In the genomic region with DNA sequence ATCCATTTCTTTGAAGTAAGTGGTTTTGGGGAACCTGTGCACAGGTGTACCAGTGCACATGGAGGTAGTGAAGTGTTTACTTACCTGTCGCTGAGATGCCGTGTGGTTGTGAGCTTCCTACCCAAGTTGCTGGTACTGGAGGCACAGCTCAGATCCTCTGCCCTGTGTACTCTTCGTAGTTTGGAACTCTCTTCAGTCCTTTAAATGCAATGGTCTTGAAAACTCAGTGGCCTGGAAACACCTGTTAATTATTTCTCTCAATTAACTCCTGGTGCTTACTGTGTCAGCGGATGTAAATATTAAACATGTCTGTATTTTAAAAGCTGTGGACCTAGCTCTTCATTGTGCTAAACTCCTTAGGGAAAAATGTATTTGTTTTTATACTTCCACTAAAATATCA, we compare ENCODE assay signal across 24 mouse cellular contexts.
A peak's percentile ranks its signal among the peaks of the same experiment; 100 is the strongest.
DNase-seq lines count a peak whose midpoint lies in the region; ATAC-seq and TF ChIP-seq lines count a peak whose summit lies in the region.
"Had no signal": no experiment of that assay in that cellular context is flagged by ENCODE, and none has a peak within 500 bp of the region (broad histone marks: within the 10 kb centered on the region; RNA-seq: fewer than 3 reads in every experiment).

No protein-coding gene starts in this region.

- DNase-seq in kidney, adult 2 months: peak; percentile 49
- DNase-seq in kidney, adult 9 months: peak; percentile 40
- no peak for DNase-seq in kidney, postnatal 4 days
- DNase-seq in kidney, postnatal 10 days: no peak
- no peak for DNase-seq in layer of hippocampus, adult 2 months (ENCODE audit: low spot score in 2 of 2)
- no peak for DNase-seq in layer of hippocampus, adult 9-10 months (ENCODE audit: low spot score)
- DNase-seq: adrenal gland, adult 8-10 months; adrenal gland, postnatal 14 days; adrenal gland, postnatal 36 days; B cell, adult 2 months; cerebellum, adult 11-12 months; cerebellum, adult 2 months; cerebellum, adult 9-10 months; cerebellum, postnatal 25 days had no signal

- no peak overlapping the region for H3K27ac ChIP-seq in kidney, adult 2 months (ENCODE audit: insufficient read depth, low read depth, low read length)
- H3K27ac ChIP-seq in kidney, embryonic 14.5 days (ENCODE audit: low read depth, low read length): no peak overlapping the region
- H3K27ac ChIP-seq in kidney, embryonic 16.5 days (ENCODE audit: low read length): no peak overlapping the region
- peak overlapping the region; percentile 79 for H3K27ac ChIP-seq in layer of hippocampus, adult 2 months
- H3K27ac ChIP-seq: embryonic facial prominence, embryonic 10.5 days; embryonic facial prominence, embryonic 12.5 days; forebrain, embryonic 13.5 days had no signal

- TF ChIP-seq CTCF in kidney, adult 2 months (conservative IDR thresholded peaks at IDR 0.05; ENCODE audit: insufficient read depth, insufficient read length, low read depth, low read length): no peak
- no peak for TF ChIP-seq CTCF in layer of hippocampus, adult 2 months (conservative IDR thresholded peaks at IDR 0.05)

- H3K4me2 ChIP-seq in kidney, embryonic 14.5 days (replicated peaks; ENCODE audit: low read depth, low read length): no peak overlapping the region
- no peak overlapping the region for H3K4me2 ChIP-seq in kidney, embryonic 16.5 days (replicated peaks; ENCODE audit: low read depth, low read length)
- H3K4me2 ChIP-seq: embryonic facial prominence, embryonic 12.5 days; forebrain, embryonic 13.5 days had no signal

- H3K4me1 ChIP-seq in kidney, adult 2 months (ENCODE audit: control insufficient read depth, insufficient read depth, low read length): no peaks in the 10 kb centered on the region
- no peaks in the 10 kb centered on the region for H3K4me1 ChIP-seq in kidney, embryonic 14.5 days (ENCODE audit: control insufficient read depth, insufficient read depth, low read length)
- no peaks in the 10 kb centered on the region for H3K4me1 ChIP-seq in kidney, embryonic 16.5 days (ENCODE audit: insufficient read depth, low read length)
- H3K4me1 ChIP-seq: embryonic facial prominence, embryonic 10.5 days; embryonic facial prominence, embryonic 12.5 days; forebrain, embryonic 13.5 days had no signal

- no peak for TF ChIP-seq POLR2A in kidney, adult 2 months (IDR thresholded peaks at IDR 0.05; ENCODE audit: low read depth, low read length)

- H3K27me3 ChIP-seq in kidney, adult 2 months (replicated peaks; ENCODE audit: control insufficient read depth, insufficient read depth, low read length): no peaks in the 10 kb centered on the region
- H3K27me3 ChIP-seq in kidney, embryonic 14.5 days (ENCODE audit: control insufficient read depth, insufficient read depth, low read length): no peaks in the 10 kb centered on the region
- no peaks in the 10 kb centered on the region for H3K27me3 ChIP-seq in kidney, embryonic 16.5 days (ENCODE audit: insufficient read depth, low read length)
- H3K27me3 ChIP-seq: CH12.LX; embryonic facial prominence, embryonic 12.5 days; forebrain, embryonic 13.5 days; Patski had no signal

- no peak for ATAC-seq in kidney, embryonic 14.5 days (ENCODE audit: low FRiP score, low TSS enrichment)
- ATAC-seq in kidney, embryonic 16.5 days (ENCODE audit: low FRiP score, low TSS enrichment): peak; percentile 65
- ATAC-seq: activated CD4-positive, CD25-positive, alpha-beta regulatory T cell, adult 4 months; CD4-positive, CD25-positive, alpha-beta regulatory T cell, adult 4 months; forebrain, embryonic 13.5 days; Patski had no signal

- H3K9ac ChIP-seq in kidney, embryonic 14.5 days (ENCODE audit: low read depth, low read length): no peak overlapping the region
- no peak overlapping the region for H3K9ac ChIP-seq in kidney, embryonic 16.5 days (replicated peaks; ENCODE audit: low read length)
- H3K9ac ChIP-seq: embryonic facial prominence, embryonic 12.5 days; forebrain, embryonic 13.5 days had no signal

- no peak overlapping the region for H3K4me3 ChIP-seq in kidney, adult 2 months (ENCODE audit: insufficient read depth, low read depth, low read length)
- no peak overlapping the region for H3K4me3 ChIP-seq in kidney, embryonic 14.5 days (ENCODE audit: low read length)
- no peak overlapping the region for H3K4me3 ChIP-seq in kidney, embryonic 16.5 days (ENCODE audit: low read length)
- no peak overlapping the region for H3K4me3 ChIP-seq in layer of hippocampus, adult 2 months
- H3K4me3 ChIP-seq: embryonic facial prominence, embryonic 10.5 days; embryonic facial prominence, embryonic 12.5 days; forebrain, embryonic 13.5 days had no signal

- WGBS in kidney, adult 2 months: 48% methylated on average over 4 of the region's 4 CpGs
- WGBS in kidney, embryonic 14.5 days: 89% methylated on average over 4 of the region's 4 CpGs
- 81% methylated on average over 4 of the region's 4 CpGs for WGBS in kidney, embryonic 16.5 days

- no peaks in the 10 kb centered on the region for H3K36me3 ChIP-seq in kidney, adult 2 months (ENCODE audit: control insufficient read depth, insufficient read depth, low read length)
- no peaks in the 10 kb centered on the region for H3K36me3 ChIP-seq in kidney, embryonic 14.5 days (ENCODE audit: control insufficient read depth, insufficient read depth, low read length)
- no peaks in the 10 kb centered on the region for H3K36me3 ChIP-seq in kidney, embryonic 16.5 days (ENCODE audit: insufficient read depth, low read length)
- H3K36me3 ChIP-seq: embryonic facial prominence, embryonic 10.5 days; embryonic facial prominence, embryonic 12.5 days; G1E had no signal

- H3K9me3 ChIP-seq in kidney, embryonic 14.5 days (ENCODE audit: control insufficient read depth, low read length): no peaks in the 10 kb centered on the region
- no peaks in the 10 kb centered on the region for H3K9me3 ChIP-seq in kidney, embryonic 16.5 days (ENCODE audit: low read length)
- H3K9me3 ChIP-seq: embryonic facial prominence, embryonic 10.5 days; embryonic facial prominence, embryonic 12.5 days; forebrain, embryonic 13.5 days had no signal

Comparison
In these comparisons a context has a peak if more than half of its experiments do, and no peak if none do; other contexts are left out.
1. DNase-seq: peak in kidney, adult 2 months (single experiment) and kidney, adult 9 months (single experiment); none in kidney, postnatal 4 days (0 of 2), kidney, postnatal 10 days (single experiment), layer of hippocampus, adult 2 months (0 of 2) and layer of hippocampus, adult 9-10 months (single experiment).